Mouse (Mus musculus): ENCODE data around the gene Cgas.

Gene Cgas

DNA sequence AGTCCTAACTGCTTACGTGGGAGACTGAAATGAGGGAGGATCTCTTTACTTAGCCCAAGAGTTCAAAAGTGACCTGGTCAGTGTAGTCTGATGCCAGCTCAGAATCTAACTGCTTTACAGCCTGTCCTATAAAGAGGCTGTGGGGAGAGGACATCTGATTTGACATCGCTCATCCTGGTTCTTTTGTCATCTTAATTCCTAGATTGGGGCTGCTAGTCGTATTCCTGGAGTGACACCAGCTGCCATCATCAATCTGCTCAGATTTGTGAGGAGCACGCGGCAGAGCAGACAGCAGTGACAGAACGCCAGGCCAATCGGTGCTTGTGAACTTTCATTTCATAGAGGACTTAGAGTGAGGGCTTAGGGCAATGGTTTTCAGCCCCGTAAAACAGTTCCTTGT is 30.6 kb upstream of the Cgas start:
- in situ Hi-C loops (cut with MboI; ENCODE audit: unreplicated experiment in 2 of 2) = loop anchor here (10.0 to 25.0 kb wide), 3 partner anchors 171 to 1264 kb away; no protein-coding TSS in a partner anchor

- in situ Hi-C loops (cut with MboI; ENCODE audit: unreplicated experiment in 2 of 2) = loop anchor here (25.0 kb wide), 2 partner anchors 528 to 1272 kb away; no protein-coding TSS in a partner anchor
These were observed 22.7 kb upstream of the Cgas start for GRCm38 (mm10) chr9:78465725-78466124.

DNA sequence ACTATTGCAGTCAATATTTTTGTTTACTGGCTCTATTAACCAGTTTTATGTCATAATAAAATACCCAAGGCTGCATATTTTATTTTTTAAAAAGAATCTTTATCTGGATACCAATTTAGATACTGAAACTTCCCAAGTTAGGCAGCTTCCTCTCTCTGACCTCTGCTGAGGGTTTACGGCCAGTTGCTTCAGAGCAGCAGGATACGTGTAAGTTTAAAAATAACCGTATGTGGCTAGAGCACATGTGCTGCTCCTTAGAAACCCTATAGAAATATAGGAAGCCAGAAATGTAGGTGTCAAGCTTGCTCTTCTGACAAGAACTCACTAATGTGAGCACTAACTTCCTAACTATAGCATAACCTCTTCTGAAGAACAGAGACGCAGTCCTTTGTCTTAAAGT is 20.3 kb upstream of the Cgas start:
- in situ Hi-C loops (cut with MboI; ENCODE audit: unreplicated experiment in 2 of 2) = loop anchor here (25.0 kb wide), 2 partner anchors 526 to 1274 kb away; no protein-coding TSS in a partner anchor

DNA sequence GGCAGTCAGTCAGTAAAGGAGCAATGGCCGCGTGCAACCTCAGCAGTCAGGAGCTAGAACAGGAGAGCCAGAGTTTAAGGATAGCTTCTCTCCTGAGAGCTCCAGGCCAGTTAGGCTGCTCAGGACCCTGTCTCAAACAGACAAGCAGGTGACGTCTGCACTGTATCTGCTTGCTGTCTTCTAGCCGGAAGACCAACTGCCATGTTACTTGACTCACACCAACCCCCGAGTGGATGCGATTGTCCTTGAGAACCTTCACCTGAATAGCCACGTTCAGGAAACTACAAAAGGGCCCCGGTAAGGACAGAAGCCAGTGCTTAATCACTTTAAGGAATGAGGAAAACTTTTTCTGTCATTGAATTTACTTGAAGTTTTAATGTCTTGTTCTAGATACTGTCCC is 14.0 kb upstream of the Cgas start:
- in situ Hi-C loops (cut with MboI; ENCODE audit: unreplicated experiment in 2 of 2) = loop anchor here (25.0 kb wide), 2 partner anchors 520 to 1280 kb away; no protein-coding TSS in a partner anchor

DNA sequence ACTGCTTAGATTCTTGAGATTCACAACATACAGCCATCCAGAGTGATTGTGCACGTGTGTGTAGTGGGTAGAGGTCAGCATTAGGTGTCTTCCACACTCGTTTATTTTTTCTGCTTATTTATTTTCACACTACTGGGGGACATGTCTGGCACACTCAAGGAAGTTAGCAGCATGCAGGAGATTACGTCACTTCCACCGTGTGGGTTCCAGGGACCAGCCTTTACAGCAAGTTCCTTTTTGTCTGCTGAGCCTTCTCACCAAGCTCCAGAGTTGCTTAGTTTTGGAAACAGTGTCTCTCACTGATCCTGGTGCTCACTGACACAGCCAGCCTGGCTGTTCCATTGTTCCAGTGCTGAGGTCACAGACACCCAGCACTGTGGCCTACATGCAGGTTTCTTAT is 8.3 kb upstream of the Cgas start:
- in situ Hi-C loops (cut with MboI; ENCODE audit: unreplicated experiment in 2 of 2) = loop anchor here (25.0 kb wide), 2 partner anchors 514 to 1286 kb away; no protein-coding TSS in a partner anchor

- in situ Hi-C loops (cut with MboI; ENCODE audit: unreplicated experiment in 2 of 2) = loop anchor here (25.0 kb wide), 2 partner anchors 513 to 1287 kb away; no protein-coding TSS in a partner anchor
These were observed 7.4 kb upstream of the Cgas start for GRCm38 (mm10) chr9:78450404-78450803.

DNA sequence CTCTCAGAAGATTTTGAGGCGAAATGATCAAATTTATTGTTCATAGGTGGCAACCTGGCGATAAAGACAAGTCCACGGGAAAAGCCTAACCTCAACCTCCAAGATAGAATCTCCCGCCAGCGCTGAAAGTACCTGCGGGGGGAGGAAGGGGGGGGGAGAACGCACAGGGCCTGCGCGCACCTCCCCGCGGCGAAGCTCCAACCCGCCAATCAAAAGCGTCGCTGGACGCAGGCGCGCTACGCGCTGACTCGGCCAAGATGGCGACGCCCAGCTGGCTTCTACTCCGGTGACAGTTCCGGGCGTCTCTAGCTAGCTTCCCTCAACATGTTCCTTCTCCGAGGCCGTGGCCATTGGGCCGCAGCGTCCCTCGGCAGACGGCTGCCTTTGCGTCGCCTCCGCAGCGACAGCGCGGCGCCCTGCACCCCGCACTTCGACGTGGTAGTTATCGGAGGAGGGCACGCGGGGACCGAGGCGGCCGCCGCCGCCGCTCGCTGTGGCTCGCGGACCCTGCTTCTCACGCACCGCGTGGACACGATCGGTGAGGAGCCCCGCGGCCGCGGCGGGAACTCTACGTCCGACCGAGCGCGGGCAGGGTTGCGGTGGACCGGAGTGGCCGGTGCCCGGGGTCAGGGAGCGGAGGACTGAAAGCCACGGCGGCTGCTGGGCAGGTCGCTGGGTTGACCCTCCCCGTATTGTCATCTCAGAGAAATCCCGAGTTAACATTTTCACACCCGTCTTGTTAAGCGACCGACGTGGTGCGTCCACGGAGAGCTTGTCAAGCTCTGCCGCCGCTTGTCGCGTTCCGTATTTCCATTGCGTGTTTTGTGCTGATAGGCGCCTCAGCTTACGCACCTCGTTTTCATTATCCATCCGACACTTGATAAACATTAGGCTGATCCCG is 5.2 kb upstream of the Cgas start, which contains the start of the genes Mto1 and Gm17324:
Gene Mto1 (plus strand): TSS at position 236 of the 901 bp plus-strand sequence.
Gene Gm17324 (minus strand): TSS at position 814 of the 901 bp plus-strand sequence.
- in situ Hi-C loops (cut with MboI; ENCODE audit: unreplicated experiment in 2 of 2) = no loop called here

DNA sequence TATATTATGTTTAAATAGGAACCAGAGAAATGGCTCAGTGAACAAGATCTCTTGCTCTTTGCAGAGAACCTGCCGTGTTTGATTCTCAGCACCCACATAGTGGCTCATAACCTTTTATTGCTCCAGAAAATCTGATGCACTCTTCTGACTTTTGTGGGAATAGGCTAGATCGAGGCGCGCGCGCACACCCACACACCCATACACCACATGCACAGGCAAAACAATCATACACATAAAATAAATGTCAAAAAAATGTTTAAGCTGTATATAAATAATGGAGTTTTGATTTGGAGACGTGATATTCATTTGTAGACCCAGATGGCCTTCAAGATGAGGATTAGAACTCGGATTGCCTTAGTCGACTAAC is 4.6 kb upstream of the Cgas start:
- in situ Hi-C loops (cut with MboI; ENCODE audit: unreplicated experiment in 2 of 2) = no loop called here

DNA sequence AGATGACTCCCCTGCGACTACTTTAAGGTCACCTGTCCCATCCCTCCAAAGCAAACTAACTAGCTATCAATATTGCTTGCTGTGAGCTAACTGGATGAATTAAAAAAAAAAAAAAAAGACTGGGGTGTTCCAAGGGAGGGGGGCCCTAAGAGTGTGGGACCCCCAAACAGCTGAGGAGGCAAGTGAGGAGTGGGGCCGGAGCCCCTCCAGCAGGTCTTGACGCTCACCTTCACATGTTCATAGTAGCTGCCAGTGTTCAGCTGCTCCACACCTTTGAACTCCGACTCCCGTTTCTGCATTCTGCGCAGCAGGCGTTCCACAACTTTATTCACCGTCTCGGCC is 829 bp downstream of the Cgas start:
- in situ Hi-C loops (cut with MboI; ENCODE audit: unreplicated experiment in 2 of 2) = no loop called here

DNA sequence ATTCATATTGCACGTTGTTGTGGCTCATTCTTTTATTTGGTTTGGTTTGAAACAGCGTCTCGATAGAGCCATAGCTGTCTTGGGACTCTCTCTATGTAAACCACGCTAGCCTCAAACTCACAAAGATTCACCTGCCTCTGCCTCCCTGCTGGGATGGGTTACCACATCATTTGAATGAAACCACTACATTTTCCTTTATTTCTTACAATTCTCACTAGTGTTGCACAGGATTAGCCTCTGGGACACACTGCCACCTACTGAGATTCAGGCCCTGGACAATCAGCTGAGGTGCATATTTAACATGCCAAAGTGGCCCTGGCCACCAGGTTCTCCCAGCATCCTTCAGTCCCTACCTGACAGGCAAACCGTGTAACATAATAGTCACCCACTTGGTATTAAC is 3.6 kb downstream of the Cgas start:
- in situ Hi-C loops (cut with MboI; ENCODE audit: unreplicated experiment in 2 of 2) = no loop called here

DNA sequence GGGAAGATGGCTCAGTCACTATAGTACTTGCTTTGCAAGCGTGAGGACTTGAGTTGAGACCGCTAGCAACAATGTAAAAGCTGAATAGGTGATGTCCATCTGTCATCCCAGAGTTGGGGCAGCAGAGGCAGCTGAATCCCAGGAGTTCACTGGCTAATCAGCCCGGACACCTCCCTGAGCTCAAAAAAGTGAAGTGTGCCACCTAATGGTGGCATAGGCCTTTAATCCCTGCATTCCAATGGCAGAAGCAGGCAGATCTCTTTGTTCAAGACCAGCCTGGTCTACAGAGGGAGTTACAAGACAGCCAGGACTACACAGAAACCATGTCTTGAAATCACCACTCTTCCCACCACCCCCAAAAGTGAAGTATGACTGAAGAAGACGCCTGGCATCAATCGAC is 10.6 kb downstream of the Cgas start:
- in situ Hi-C loops (cut with MboI; ENCODE audit: unreplicated experiment in 2 of 2) = no loop called here

DNA sequence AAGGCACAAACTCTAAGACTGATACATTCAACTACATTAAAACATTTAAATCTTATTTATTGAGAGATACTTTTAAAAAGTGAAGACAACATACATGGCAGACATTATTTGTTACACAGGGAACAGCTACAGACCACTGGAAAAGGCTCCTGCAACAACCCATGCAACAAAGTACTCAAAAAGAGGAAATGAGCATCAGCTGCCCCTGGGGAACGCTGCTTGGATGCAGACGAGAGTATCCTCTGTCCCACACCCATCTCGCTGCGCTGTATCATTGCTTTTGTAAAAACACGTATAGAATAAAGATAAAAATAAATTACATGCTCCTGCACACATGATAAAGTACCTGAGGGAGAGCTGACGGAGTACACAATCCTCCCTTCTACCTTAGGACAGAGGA is 12.6 kb downstream of the Cgas start:
- in situ Hi-C loops (cut with MboI; ENCODE audit: unreplicated experiment in 2 of 2) = no loop called here

GRCm38 (mm10) chr9:78429551-78429950 is 13.5 kb downstream of the Cgas start:
- in situ Hi-C loops (cut with MboI; ENCODE audit: unreplicated experiment in 2 of 2) = loop anchor here in 1 of 2 experiments (5.0 kb wide), 1 partner anchor 67 kb away; no protein-coding TSS in a partner anchor

DNA sequence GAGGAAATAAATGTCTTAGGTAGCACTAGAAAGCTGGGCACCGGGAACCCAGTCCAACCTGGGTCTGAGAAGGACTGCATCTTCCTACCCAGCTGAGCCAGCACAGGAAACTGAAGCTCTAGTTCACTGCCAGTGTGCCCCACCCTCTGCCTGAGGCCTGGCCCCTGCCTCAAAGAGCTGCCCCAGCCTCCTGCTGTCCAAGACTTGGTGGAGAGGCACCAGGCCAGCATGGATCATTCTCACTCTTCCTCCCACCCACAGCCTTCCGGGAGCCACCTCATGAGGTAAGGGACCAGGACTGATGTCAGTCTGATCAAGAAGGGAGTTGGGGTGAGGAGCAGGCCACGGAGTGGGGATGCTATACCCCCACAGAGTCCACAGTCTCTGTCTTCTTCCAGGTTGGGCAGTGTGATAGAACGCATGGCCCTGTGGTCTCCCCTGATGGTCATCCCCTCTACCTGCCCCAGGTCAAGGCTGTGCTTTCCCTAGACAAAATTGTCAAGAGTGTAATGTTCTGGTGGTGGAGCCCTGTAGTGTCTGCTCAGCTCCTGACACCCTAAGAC is 14.1 kb downstream of the Cgas start:
- in situ Hi-C loops (cut with MboI; ENCODE audit: unreplicated experiment in 2 of 2) = loop anchor here in 1 of 2 experiments (5.0 kb wide), 1 partner anchor 67 kb away; no protein-coding TSS in a partner anchor

GRCm38 (mm10) chr9:78428185-78428584 is 14.9 kb downstream of the Cgas start:
- in situ Hi-C loops (cut with MboI; ENCODE audit: unreplicated experiment in 2 of 2) = loop anchor here in 1 of 2 experiments (5.0 kb wide), 1 partner anchor 66 kb away; no protein-coding TSS in a partner anchor

GRCm38 (mm10) chr9:78427362-78427781 is 15.7 kb downstream of the Cgas start:
- in situ Hi-C loops (cut with MboI; ENCODE audit: unreplicated experiment in 2 of 2) = loop anchor here in 1 of 2 experiments (5.0 kb wide), 1 partner anchor 65 kb away; no protein-coding TSS in a partner anchor

DNA sequence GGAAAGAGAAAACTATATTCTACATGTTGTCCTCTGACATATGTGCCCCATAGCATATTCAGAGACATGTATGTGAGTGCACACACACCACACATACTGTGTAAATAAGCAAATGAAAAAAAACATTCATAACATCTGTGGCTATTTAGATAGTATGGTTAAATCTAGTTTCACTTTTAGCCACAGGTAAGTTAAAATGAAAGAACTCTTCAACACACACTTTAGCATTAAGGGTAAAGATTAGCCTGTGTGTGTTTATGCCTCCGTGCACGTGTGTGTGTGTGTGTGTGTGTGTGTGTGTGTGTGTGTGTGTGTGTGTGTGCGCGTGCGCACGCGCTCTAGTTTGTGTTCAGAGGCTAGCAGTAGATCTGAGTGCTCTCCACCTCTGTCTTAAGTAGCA is 41.4 kb downstream of the Cgas start:
- in situ Hi-C loops (cut with MboI; ENCODE audit: unreplicated experiment in 2 of 2) = no loop called here

DNA sequence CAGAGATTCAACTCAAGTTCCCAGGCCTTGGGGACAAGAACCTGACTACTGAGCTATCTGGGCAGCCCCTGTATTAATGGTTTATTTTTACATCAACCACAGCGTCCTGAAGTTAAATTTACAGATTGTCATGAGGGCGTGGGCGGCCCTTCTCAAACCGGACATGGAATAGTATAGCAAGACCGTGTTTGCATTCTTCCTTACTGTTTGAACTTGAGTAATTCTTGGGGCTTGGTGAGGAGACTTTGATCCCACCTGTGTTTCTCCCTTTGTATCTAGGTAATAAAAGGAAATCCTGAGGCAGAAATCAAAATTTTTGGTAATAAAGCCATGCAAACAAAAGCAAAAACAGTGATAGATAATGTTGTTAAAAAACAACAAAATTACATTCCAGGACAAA is 42.5 kb downstream of the Cgas start:
- in situ Hi-C loops (cut with MboI; ENCODE audit: unreplicated experiment in 2 of 2) = no loop called here

DNA sequence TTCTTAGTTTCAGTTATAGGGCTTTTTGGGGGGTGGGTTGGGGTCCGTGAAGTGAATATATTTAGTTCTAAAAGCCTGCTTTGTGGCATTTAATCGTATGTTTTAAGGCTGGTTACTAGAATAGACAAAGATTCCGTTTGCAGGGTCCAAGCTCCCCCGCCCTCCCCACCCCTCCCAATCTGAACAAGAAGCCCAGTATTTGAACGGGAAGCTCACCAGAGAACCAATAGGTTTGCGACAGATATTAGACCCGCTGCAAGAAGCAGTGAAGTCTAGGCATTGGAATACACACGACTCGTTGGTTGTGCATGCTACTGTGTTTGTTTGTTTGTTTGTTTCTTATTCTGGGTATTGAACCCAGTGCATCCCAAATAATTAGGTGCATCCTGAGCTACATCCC is 46.5 kb downstream of the Cgas start:
- in situ Hi-C loops (cut with MboI; ENCODE audit: unreplicated experiment in 2 of 2) = no loop called here

DNA sequence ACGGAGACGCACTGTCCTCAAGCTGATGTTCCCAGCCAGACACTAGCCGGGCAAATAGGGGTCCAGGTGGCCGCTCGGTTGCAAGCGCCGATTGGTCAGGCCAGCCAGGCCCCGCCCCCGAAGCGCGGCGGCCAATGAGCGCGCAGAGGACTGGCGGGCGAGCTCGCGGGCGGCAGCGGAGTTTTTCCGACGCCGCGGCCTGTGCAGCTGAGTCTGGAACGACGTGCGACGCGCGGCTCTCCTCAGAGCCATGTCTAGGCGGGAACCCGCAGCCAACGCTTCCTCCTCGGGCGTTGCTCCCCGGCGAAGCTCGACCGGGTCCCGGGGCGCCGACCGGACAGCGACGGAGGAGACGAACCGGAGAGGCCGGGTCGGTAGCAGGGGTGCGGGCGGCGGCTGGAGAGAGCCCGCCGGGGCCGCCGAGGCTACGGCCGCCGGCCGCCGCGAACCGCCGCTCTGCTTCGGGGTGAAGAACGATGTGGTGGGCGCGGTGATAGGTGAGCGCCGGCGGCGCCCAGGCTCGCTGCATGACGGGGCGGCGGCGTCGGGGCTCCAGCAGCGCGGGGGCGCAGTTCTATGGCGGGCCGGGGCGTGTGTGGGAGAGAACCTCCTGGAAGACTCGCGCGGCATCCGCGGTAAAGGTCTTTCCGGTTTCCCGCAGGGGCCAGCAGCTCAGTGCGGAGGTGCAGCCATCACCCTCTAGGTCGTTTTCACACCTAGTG is 47.2 kb downstream of the Cgas start, which contains the start of gene Ddx43:
Gene Ddx43 (plus strand): TSS at position 148 of the 722 bp plus-strand sequence.
- in situ Hi-C loops (cut with MboI; ENCODE audit: unreplicated experiment in 2 of 2) = no loop called here

GRCm38 (mm10) chr9:78395244-78395629 is 47.8 kb downstream of the Cgas start:
- in situ Hi-C loops (cut with MboI; ENCODE audit: unreplicated experiment in 2 of 2) = no loop called here
